Mouse (Mus musculus) bone marrow macrophage, adult 2 months (primary cell): Measurements from ENCODE around the gene Wdfy3.
"Not testable (repeated sequence)": the region's sequence is repeated elsewhere in the genome, so short reads cannot be mapped to it uniquely, and the experiment has no call there.

Source experiments
- CTCF ChIP-seq: IDR thresholded peaks from 2 replicates; pipeline ENCODE4 v1.5.1; 2012; ENCODE audit warnings: low read depth, mild to moderate bottlenecking, low read length, moderate library complexity
- POLR2A ChIP-seq: IDR thresholded peaks from 2 replicates; pipeline ENCODE4 v1.6.1; 2012; ENCODE audit warnings: mild to moderate bottlenecking, low read depth, low read length, borderline replicate concordance

DNA sequence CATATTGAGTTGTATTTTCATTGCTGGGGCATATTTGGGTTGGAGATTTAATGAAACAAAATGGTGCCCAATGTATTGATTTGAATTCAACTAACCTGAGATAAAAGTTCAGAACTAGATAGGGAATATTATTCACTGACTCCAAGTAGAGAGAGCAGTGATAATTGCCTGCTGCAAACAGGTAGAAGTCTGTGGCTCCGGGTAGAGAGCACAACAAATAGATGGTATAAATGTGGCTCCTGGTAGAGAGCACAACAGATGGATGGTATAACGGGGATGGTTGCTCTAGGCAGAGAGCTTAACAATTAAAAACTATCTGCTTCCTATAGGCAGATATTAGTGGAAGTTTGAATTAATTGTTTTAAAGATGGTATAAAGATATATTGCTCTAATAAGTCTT lies 232.1 kb downstream of the Wdfy3 start:
- TF ChIP-seq CTCF, POLR2A: not testable (repeated sequence)
